Mouse (Mus musculus): ENCODE measurements around the gene Lmtk2. TPM values are rescaled to one million over a fixed set of nuclear protein-coding genes. Genes with fewer than 3 reads are reported as not detected.

Gene Lmtk2
- total and polyA plus RNA-seq, 3 experiments, result 12.6 to 14.8 TPM; not detected in 1

GRCm38 (mm10) chr5:144106130-144106510 lies 5.9 kb downstream of the Lmtk2 start:
- no peaks in the 10 kb centered on the region for H3K9me3 ChIP-seq (replicated peaks; ENCODE audit: insufficient read depth, low read length)
- H3K4me3 ChIP-seq (ENCODE audit: control insufficient read depth in 1 of 2, insufficient read depth in 1 of 2, low read depth in 2 of 2, low read length in 2 of 2), result no peak overlapping the region
- H3K27ac ChIP-seq (ENCODE audit: control insufficient read depth, low read depth, low read length), result peak overlapping the region; percentile 56
- no peak overlapping the region for H3K9ac ChIP-seq (ENCODE audit: control insufficient read depth, low read depth, low read length, poor library complexity, severe bottlenecking)
- H3K79me2 ChIP-seq (ENCODE audit: control insufficient read depth, insufficient read depth, low read length, poor library complexity), result peaks cover 67% of the 10 kb centered on the region
- H3K27me3 ChIP-seq (ENCODE audit: control insufficient read depth in 1 of 2, insufficient read depth in 2 of 2, low read length in 2 of 2), result no peaks in the 10 kb centered on the region
- peaks cover 0 to 36% of the 10 kb centered on the region in 2 experiments; a peak in 3 of 4 replicates for H3K36me3 ChIP-seq (ENCODE audit: control insufficient read depth in 1 of 2, insufficient read depth in 2 of 2, low read length in 2 of 2)
- peaks cover 3 to 29% of the 10 kb centered on the region in 2 experiments for H3K4me1 ChIP-seq (ENCODE audit: control insufficient read depth in 1 of 2, insufficient read depth in 2 of 2, low read length in 2 of 2)
- no peak for TF ChIP-seq EP300 (IDR thresholded peaks at IDR 0.05; ENCODE audit: low read depth in 1 of 2, low read length in 2 of 2)
- no peak for TF ChIP-seq ZNF384 (IDR thresholded peaks at IDR 0.05; ENCODE audit: low read depth, low read length)
- TF ChIP-seq ZKSCAN1 (IDR thresholded peaks at IDR 0.05; ENCODE audit: low read depth, low read length), result no peak
- TF ChIP-seq GATA1 (IDR thresholded peaks at IDR 0.05; ENCODE audit: low read depth, low read length), result no peak
- no peak for TF ChIP-seq MEF2A (IDR thresholded peaks at IDR 0.05; ENCODE audit: extremely low read depth, insufficient replicate concordance, low read depth, low read length, poor library complexity, severe bottlenecking)
- TF ChIP-seq ELF1 (IDR thresholded peaks at IDR 0.05; ENCODE audit: low read depth, low read length), result no peak
- TF ChIP-seq TCF12 (IDR thresholded peaks at IDR 0.05; ENCODE audit: low read depth, low read length), result no peak
- no peak for TF ChIP-seq TBP (IDR thresholded peaks at IDR 0.05; ENCODE audit: low read depth, low read length)
- no peak for TF ChIP-seq ETS1 (IDR thresholded peaks at IDR 0.05; ENCODE audit: low read depth, low read length)
- no peak for DNase-seq (ENCODE audit: low read depth, low spot score)

DNA sequence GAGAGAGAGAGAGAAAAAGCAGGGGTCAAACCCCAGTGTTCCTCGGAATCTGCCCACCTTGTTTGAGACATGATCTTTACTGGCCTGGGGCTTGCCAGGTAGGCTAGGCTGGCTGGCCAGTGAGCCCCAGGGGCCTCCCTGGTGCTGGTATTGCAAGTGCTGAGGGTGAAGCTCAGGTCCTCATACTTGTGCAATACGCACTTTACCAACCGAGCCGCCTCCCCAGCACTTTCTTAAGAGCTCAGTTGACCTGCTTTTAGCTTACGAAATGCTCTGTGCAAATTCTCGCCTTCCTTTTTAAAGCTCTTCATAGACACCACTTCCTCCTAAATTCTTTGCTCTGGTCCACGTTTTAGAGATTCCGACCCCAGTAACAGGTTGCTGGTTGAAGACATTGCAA lies 9.0 kb downstream of the Lmtk2 start:
- Histone ChIP-seq H3K4me3 (ENCODE audit: control insufficient read depth in 1 of 2, insufficient read depth in 1 of 2, low read depth in 2 of 2, low read length in 2 of 2) (no peak overlapping the region), H3K4me1 (ENCODE audit: control insufficient read depth in 1 of 2, insufficient read depth in 2 of 2, low read length in 2 of 2) (peaks cover 6 to 30% of the 10 kb centered on the region in 2 experiments), H3K79me2 (ENCODE audit: control insufficient read depth, insufficient read depth, low read length, poor library complexity) (peaks cover 58% of the 10 kb centered on the region), H3K27ac (ENCODE audit: control insufficient read depth, low read depth, low read length) (no peak overlapping the region), H3K9ac (ENCODE audit: control insufficient read depth, low read depth, low read length, poor library complexity, severe bottlenecking) (no peak overlapping the region), H3K27me3 (ENCODE audit: control insufficient read depth in 1 of 2, insufficient read depth in 2 of 2, low read length in 2 of 2) (no peaks in the 10 kb centered on the region), H3K36me3 (ENCODE audit: control insufficient read depth in 1 of 2, insufficient read depth in 2 of 2, low read length in 2 of 2) (peaks cover 0 to 20% of the 10 kb centered on the region in 2 experiments), H3K9me3 (replicated peaks; ENCODE audit: insufficient read depth, low read length) (no peaks in the 10 kb centered on the region)
- DNase-seq (ENCODE audit: low read depth, low spot score), result no peak
- TF ChIP-seq TBP (IDR thresholded peaks at IDR 0.05; ENCODE audit: low read depth, low read length) (no peak), CHD2 (IDR thresholded peaks at IDR 0.05; ENCODE audit: low read length) (no peak), GABPA (IDR thresholded peaks at IDR 0.05; ENCODE audit: low read depth, low read length) (no peak), JUND (IDR thresholded peaks at IDR 0.05; ENCODE audit: low read depth, low read length) (no peak)

DNA sequence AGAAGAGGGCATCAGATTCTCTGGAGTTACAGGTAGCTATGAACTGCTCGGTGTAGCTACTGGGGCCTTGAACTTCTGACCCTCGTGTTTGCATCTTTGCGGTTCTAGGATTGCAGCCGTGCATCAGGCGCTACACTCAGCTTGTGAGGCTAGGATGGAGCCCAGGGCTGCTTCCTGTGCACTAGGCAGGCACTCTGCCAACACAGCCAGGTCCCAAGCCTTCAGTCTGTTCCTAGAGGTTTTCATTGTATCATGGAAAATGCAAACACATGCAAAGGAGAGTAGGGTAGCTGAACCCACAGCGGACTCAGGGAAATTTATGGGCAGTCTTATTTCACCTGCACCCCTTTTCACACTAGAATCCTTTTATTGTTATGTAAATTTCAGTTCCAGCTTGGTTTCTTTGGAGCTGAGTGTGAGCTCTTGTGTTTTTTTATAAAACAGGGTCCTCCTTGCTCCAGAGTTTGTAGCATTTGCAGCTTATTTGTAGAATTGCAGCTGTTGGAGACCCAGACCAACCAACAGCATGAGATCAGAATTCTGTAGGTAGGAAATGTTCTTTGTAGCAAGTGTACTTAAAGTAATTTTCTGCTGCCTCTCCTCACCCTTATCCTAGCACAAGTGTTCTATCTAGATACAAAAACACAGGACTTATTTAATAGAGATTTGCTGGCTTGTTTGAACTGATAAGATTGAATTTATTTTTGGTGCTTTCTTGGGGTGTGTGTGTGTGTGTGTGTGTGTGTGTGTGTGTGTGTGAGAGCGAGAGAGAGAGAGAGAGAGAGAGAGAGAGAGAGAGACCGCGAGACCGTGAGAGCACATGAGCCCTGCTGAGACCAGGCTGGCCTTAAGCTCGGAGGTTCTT lies 12.6 kb downstream of the Lmtk2 start:
- Histone ChIP-seq H3K27ac (ENCODE audit: control insufficient read depth, low read depth, low read length) (no peak overlapping the region), H3K79me2 (ENCODE audit: control insufficient read depth, insufficient read depth, low read length, poor library complexity) (peaks cover 51% of the 10 kb centered on the region), H3K4me3 (ENCODE audit: control insufficient read depth in 1 of 2, insufficient read depth in 1 of 2, low read depth in 2 of 2, low read length in 2 of 2) (no peak overlapping the region), H3K36me3 (ENCODE audit: control insufficient read depth in 1 of 2, insufficient read depth in 2 of 2, low read length in 2 of 2) (peaks cover 0 to 19% of the 10 kb centered on the region in 2 experiments; a peak in 3 of 4 replicates), H3K9me3 (replicated peaks; ENCODE audit: insufficient read depth, low read length) (no peaks in the 10 kb centered on the region), H3K27me3 (ENCODE audit: control insufficient read depth in 1 of 2, insufficient read depth in 2 of 2, low read length in 2 of 2) (no peaks in the 10 kb centered on the region), H3K4me1 (ENCODE audit: control insufficient read depth in 1 of 2, insufficient read depth in 2 of 2, low read length in 2 of 2) (peaks cover 14 to 23% of the 10 kb centered on the region in 2 experiments), H3K9ac (ENCODE audit: control insufficient read depth, low read depth, low read length, poor library complexity, severe bottlenecking) (no peak overlapping the region)
- DNase-seq (ENCODE audit: low read depth, low spot score), result no peak
- TF ChIP-seq RCOR1 (IDR thresholded peaks at IDR 0.05; ENCODE audit: low read depth, low read length) (peak; percentile 52; the same call in 1 of the 2 replicates), MEF2A (IDR thresholded peaks at IDR 0.05; ENCODE audit: extremely low read depth, insufficient replicate concordance, low read depth, low read length, poor library complexity, severe bottlenecking) (peak; percentile 69; the same call in 1 of the 2 replicates), SIN3A (IDR thresholded peaks at IDR 0.05; ENCODE audit: low read length) (no peak), ETS1 (IDR thresholded peaks at IDR 0.05; ENCODE audit: low read depth, low read length) (0 out of 2 replicates have a peak, but pooled peaks have one; percentile 8), ZKSCAN1 (IDR thresholded peaks at IDR 0.05; ENCODE audit: low read depth, low read length) (no peak), CHD2 (IDR thresholded peaks at IDR 0.05; ENCODE audit: low read length) (no peak), GATA1 (IDR thresholded peaks at IDR 0.05; ENCODE audit: low read depth, low read length) (peak; percentile 34; the same call in 1 of the 2 replicates), CTCF (IDR thresholded peaks at IDR 0.05 in 2 of 3, conservative IDR thresholded peaks at IDR 0.05 in 1 of 3; ENCODE audit: control insufficient read depth in 1 of 3, insufficient read depth in 1 of 3, low read depth in 2 of 3, low read length in 3 of 3, poor library complexity in 1 of 3, severe bottlenecking in 1 of 3) (0 out of 6 replicates have a peak, but pooled peaks of 1 of the 3 experiments have one; percentile 4), USF2 (IDR thresholded peaks at IDR 0.05; ENCODE audit: borderline replicate concordance in 1 of 2, insufficient read depth in 1 of 2, low read depth in 1 of 2, low read length in 2 of 2) (no peak), MAFK (IDR thresholded peaks at IDR 0.05; ENCODE audit: borderline replicate concordance, low read depth, low read length) (no peak), EP300 (IDR thresholded peaks at IDR 0.05; ENCODE audit: low read depth in 1 of 2, low read length in 2 of 2) (peak in 1 of 2 experiments; percentile 37; a peak in 1 of 4 replicates)
